Mouse (Mus musculus): ENCODE data around the gene Fntb. TPM values are rescaled to one million over a fixed set of nuclear protein-coding genes. Genes with fewer than 3 reads are reported as not detected.

Gene Fntb
- polyA plus RNA-seq, 1 experiment = 13.2 TPM

DNA sequence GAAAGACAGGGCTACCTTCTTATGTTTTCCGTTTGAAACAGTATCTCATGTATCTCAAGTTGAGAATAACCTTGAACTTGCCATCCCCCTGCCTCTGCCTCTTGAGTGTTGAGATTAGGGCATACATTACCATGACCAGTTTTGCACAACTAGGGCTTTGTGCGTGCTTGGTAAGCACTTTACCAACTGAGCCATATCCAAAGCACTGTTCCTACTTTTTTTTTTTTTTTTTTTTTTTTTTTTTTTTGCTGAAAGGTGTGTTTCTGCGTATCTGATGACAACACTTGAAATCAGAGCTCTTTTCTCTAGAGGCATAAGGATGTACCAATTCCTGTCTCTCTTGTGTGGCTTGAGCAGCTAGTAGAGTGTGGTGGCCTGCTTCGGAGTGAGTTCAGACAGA lies 131.2 kb downstream of the Fntb start:
- 89% methylated on average over 4 of the region's 4 CpGs for WGBS
- no peak for TF ChIP-seq CTCF (conservative IDR thresholded peaks at IDR 0.05; ENCODE audit: insufficient read depth, insufficient read length, low read depth, low read length)
- TF ChIP-seq POLR2A (IDR thresholded peaks at IDR 0.05; ENCODE audit: low read depth, low read length) = no peak
- no peak for DNase-seq

DNA sequence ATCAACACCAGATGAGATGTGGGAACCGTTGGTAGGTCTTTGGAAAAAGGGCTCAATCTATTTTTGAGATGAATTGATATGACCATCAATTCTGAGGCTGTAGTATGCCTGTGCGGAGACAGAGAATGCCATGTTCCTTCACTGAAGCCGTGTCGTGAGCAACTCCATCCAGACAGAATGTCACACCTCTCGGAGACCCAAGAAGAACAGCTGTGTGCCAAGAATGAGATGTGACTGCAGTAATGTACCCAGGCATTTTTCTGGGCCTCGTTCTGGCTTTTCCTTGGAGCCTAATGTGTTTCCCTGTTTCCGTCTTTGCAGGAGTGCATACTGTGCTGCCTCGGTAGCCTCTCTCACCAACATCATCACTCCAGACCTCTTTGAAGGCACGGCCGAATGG lies 131.6 kb downstream of the Fntb start:
- Histone ChIP-seq H3K27ac (ENCODE audit: insufficient read depth, low read depth, low read length) (no peak overlapping the region), H3K4me3 (ENCODE audit: insufficient read depth, low read depth, low read length) (no peak overlapping the region), H3K36me3 (ENCODE audit: control insufficient read depth, insufficient read depth, low read length) (no peaks in the 10 kb centered on the region), H3K4me1 (ENCODE audit: control insufficient read depth, insufficient read depth, low read length) (no peaks in the 10 kb centered on the region), H3K27me3 (replicated peaks; ENCODE audit: control insufficient read depth, insufficient read depth, low read length) (no peaks in the 10 kb centered on the region)
- TF ChIP-seq POLR2A (IDR thresholded peaks at IDR 0.05; ENCODE audit: low read depth, low read length) (no peak), CTCF (conservative IDR thresholded peaks at IDR 0.05; ENCODE audit: insufficient read depth, insufficient read length, low read depth, low read length) (no peak)
- WGBS = 86% methylated on average over 10 of the region's 10 CpGs
- DNase-seq = no peak

More for the DNA sequence above, 131.2 kb downstream of the Fntb start:
- Histone ChIP-seq H3K27ac (ENCODE audit: insufficient read depth, low read depth, low read length) (no peak overlapping the region), H3K27me3 (replicated peaks; ENCODE audit: control insufficient read depth, insufficient read depth, low read length) (no peaks in the 10 kb centered on the region), H3K4me3 (ENCODE audit: insufficient read depth, low read depth, low read length) (no peak overlapping the region), H3K36me3 (ENCODE audit: control insufficient read depth, insufficient read depth, low read length) (no peaks in the 10 kb centered on the region), H3K4me1 (ENCODE audit: control insufficient read depth, insufficient read depth, low read length) (no peaks in the 10 kb centered on the region)

DNA sequence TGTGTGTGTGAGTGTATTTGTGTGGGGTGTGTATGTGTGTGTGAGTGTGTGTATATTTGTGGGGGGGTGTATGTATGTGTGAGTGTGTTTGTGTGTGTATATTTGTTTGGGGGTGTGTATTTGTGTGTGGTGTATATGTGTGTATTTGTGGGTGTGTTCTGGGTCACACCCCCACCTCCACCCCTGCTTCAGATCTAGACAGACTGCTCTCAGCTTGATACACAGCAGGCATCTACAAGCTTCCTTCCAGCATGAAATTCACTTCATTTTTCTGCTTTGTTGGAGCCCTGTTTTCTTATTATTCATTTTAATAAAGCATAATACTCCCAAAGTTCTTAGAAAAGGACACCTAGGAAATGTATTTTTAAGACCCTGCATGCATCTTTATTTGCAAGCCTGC lies 132.8 kb downstream of the Fntb start:
- Histone ChIP-seq H3K4me1 (ENCODE audit: control insufficient read depth, insufficient read depth, low read length) (no peaks in the 10 kb centered on the region), H3K27ac (ENCODE audit: insufficient read depth, low read depth, low read length) (no peak overlapping the region), H3K27me3 (replicated peaks; ENCODE audit: control insufficient read depth, insufficient read depth, low read length) (no peaks in the 10 kb centered on the region), H3K36me3 (ENCODE audit: control insufficient read depth, insufficient read depth, low read length) (no peaks in the 10 kb centered on the region), H3K4me3 (ENCODE audit: insufficient read depth, low read depth, low read length) (no peak overlapping the region)
- TF ChIP-seq CTCF (conservative IDR thresholded peaks at IDR 0.05; ENCODE audit: insufficient read depth, insufficient read length, low read depth, low read length) (no peak), POLR2A (IDR thresholded peaks at IDR 0.05; ENCODE audit: low read depth, low read length) (no peak)
- DNase-seq = no peak

DNA sequence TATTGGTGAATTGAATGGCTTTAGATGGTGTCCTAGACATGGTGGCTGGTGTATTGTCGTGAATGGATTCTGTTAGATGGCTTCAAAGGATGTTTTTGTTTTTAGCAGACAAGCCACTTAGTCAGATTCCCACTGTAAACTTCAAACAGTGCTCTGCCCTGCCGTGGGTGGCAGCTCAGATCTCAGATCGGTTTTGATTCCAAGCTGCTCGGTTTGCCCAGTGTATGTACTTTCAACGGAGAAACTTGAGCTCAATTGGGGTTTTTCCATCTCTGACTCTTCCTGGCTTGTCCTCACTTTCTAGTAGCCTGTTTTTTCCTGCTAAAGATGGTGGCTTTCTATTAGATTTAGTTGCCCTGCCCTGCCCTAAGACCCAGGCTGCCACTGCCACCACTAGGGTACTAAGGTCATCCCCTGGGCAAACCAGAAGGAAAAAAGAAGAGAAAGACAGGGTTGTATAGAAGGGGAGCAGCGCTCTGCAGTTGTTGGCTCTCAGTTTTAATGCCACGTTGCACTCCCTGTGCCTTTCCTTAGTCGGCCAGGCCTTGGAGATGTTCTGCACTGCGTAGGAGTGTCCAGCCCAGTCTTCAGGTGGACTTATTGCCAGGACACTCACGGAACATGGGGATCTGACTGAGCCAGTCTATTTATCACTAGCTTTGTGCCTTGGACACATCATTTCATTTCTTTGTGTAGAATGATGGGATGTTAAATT lies 134.0 kb downstream of the Fntb start:
- Histone ChIP-seq H3K27ac (ENCODE audit: insufficient read depth, low read depth, low read length) (no peak overlapping the region), H3K27me3 (replicated peaks; ENCODE audit: control insufficient read depth, insufficient read depth, low read length) (no peaks in the 10 kb centered on the region), H3K36me3 (ENCODE audit: control insufficient read depth, insufficient read depth, low read length) (no peaks in the 10 kb centered on the region), H3K4me1 (ENCODE audit: control insufficient read depth, insufficient read depth, low read length) (no peaks in the 10 kb centered on the region), H3K4me3 (ENCODE audit: insufficient read depth, low read depth, low read length) (no peak overlapping the region)
- WGBS = 88% methylated on average over 10 of the region's 10 CpGs
- no peak for TF ChIP-seq POLR2A (IDR thresholded peaks at IDR 0.05; ENCODE audit: low read depth, low read length)
- TF ChIP-seq CTCF (conservative IDR thresholded peaks at IDR 0.05; ENCODE audit: insufficient read depth, insufficient read length, low read depth, low read length) = no peak
- DNase-seq = no peak

DNA sequence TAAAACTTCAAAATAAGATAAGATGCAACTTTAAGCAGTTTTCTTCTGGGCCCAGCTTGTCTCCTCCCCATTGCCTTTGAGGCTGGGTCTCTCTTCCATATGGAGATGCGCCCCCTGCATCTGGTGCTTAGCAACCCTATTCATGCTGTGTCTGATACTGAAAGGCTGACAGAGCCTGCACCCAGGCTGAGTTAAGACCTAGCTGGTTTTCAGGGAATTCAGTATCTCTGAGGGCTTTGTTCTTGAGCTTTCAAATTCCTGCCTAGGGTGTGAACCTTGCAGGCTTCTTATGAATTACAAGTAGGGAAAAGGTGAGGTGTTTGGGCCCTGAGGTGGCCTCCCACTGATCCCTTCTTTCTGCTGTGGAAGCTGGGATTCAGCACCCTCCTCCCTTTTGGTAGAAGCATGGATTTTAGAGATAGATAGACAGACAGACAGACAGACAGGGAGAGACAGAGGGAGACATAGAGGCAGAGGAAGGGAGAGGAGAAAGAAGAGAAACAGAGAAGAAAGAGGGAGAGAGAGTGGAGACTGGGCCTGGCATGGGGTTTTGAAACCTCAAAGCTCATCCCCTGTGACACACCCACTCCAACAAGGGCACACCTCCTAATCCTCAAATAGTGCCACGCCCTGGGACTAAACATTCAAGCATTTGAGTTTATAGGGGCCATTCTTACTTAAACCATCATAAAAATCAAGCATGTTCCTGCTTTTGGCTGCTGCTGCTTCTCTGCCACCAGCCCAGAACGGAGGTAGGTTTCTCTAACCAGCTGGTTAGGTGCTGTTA lies 136.3 kb downstream of the Fntb start:
- no peak for TF ChIP-seq POLR2A (IDR thresholded peaks at IDR 0.05; ENCODE audit: low read depth, low read length)

DNA sequence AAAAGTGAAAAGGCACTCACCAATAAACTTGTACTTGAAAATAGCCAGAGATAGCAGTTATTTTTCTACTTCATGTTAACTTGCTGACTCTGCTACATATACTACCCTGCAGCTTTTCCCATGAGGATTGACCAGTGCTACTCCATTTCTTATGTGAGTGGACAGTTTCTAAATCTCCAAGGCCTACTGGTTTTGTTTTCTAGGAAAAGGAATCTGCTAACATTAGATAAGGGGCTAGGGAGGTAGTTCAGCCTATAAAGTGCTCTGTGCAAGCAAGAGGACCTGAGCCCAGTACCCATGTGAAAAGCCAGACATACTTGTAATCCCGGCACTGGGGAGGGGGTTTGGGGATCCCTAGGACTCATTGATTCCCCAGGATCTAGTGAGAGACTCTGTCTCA lies 140.9 kb downstream of the Fntb start:
- no peak for TF ChIP-seq POLR2A (IDR thresholded peaks at IDR 0.05; ENCODE audit: low read depth, low read length)
- Histone ChIP-seq H3K4me3 (ENCODE audit: insufficient read depth, low read depth, low read length) (no peak overlapping the region), H3K27ac (ENCODE audit: insufficient read depth, low read depth, low read length) (no peak overlapping the region), H3K36me3 (ENCODE audit: control insufficient read depth, insufficient read depth, low read length) (no peaks in the 10 kb centered on the region), H3K27me3 (replicated peaks; ENCODE audit: control insufficient read depth, insufficient read depth, low read length) (no peaks in the 10 kb centered on the region), H3K4me1 (ENCODE audit: control insufficient read depth, insufficient read depth, low read length) (no peaks in the 10 kb centered on the region)
- WGBS = 92% methylated on average over 1 of the region's 1 CpGs
- no peak for DNase-seq

More for the DNA sequence above, 136.3 kb downstream of the Fntb start:
- Histone ChIP-seq H3K4me1 (ENCODE audit: control insufficient read depth, insufficient read depth, low read length) (no peaks in the 10 kb centered on the region), H3K27me3 (replicated peaks; ENCODE audit: control insufficient read depth, insufficient read depth, low read length) (no peaks in the 10 kb centered on the region), H3K36me3 (ENCODE audit: control insufficient read depth, insufficient read depth, low read length) (no peaks in the 10 kb centered on the region), H3K27ac (ENCODE audit: insufficient read depth, low read depth, low read length) (no peak overlapping the region), H3K4me3 (ENCODE audit: insufficient read depth, low read depth, low read length) (no peak overlapping the region)
- no peak for DNase-seq
- WGBS = 88% methylated on average over 3 of the region's 3 CpGs

DNA sequence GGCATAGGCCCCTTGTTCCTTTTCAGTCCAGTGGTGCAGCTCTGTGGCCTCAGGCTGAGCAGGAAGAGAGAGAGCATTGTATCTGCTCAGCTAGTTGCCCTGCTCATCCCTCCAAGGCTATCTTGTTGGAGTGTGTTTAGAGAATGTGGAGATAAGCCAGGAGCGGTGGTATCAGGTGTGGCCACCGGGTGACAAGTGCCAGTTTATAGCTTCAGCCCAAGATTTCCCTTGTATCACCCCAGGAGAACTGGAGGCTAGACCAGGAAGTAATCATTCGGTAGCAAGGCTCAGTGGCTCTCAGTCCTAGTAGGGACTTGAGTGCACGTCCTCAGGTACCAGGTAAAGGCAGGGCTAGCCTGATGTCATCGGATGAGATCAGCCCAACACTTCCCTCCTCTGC lies 143.8 kb downstream of the Fntb start:
- no peak for DNase-seq
- Histone ChIP-seq H3K27ac (ENCODE audit: insufficient read depth, low read depth, low read length) (no peak overlapping the region), H3K36me3 (ENCODE audit: control insufficient read depth, insufficient read depth, low read length) (no peaks in the 10 kb centered on the region), H3K4me1 (ENCODE audit: control insufficient read depth, insufficient read depth, low read length) (no peaks in the 10 kb centered on the region), H3K4me3 (ENCODE audit: insufficient read depth, low read depth, low read length) (no peak overlapping the region), H3K27me3 (replicated peaks; ENCODE audit: control insufficient read depth, insufficient read depth, low read length) (no peaks in the 10 kb centered on the region)
- WGBS = 93% methylated on average over 5 of the region's 5 CpGs
- no peak for TF ChIP-seq CTCF (conservative IDR thresholded peaks at IDR 0.05; ENCODE audit: insufficient read depth, insufficient read length, low read depth, low read length)
- no peak for TF ChIP-seq POLR2A (IDR thresholded peaks at IDR 0.05; ENCODE audit: low read depth, low read length)
